Mouse (Mus musculus) CH12.LX (cell line): ENCODE data around the gene C1qtnf2. TPM values are rescaled to one million over a fixed set of nuclear protein-coding genes. Genes with fewer than 3 reads are reported as not detected.

Experiments used
- DNase-seq: peaks from one replicate; pipeline ENCODE4 v3.0.0-alpha.2; 2013; ENCODE audit errors: extremely low read depth
- H3K27ac ChIP-seq: 2 replicates; pipeline ENCODE4 v1.5.1; 2012; ENCODE audit warnings: low read depth, mild to moderate bottlenecking, control low read depth, moderate library complexity; ENCODE audit not compliant: insufficient read depth
- H3K27me3 ChIP-seq: replicated peaks from 2 replicates; pipeline ENCODE3; 2012; ENCODE audit warnings: inconsistent platforms
- H3K36me3 ChIP-seq, 2 experiments: replicated peaks in 1 of 2; 2 replicates each; pipeline versions ENCODE3 to v1.6.1; 2012; ENCODE audit warnings: inconsistent platforms in 1 of 2, low read length in 1 of 2, mild to moderate bottlenecking in 1 of 2, mixed read lengths in 1 of 2, moderate library complexity in 1 of 2; ENCODE audit not compliant: control insufficient read depth in 1 of 2, insufficient read depth in 1 of 2
- H3K4me1 ChIP-seq, 2 experiments: 2 replicates each; pipeline ENCODE4 v1.6.1; 2012; ENCODE audit warnings: inconsistent platforms in 1 of 2, moderate library complexity in 1 of 2; ENCODE audit not compliant: insufficient read depth in 2 of 2, control insufficient read depth in 1 of 2
- H3K4me2 ChIP-seq: 2 replicates; pipeline ENCODE4 v1.6.1; 2012; ENCODE audit warnings: low read depth, mild to moderate bottlenecking, control low read depth; ENCODE audit not compliant: poor library complexity, insufficient read depth, severe bottlenecking
- H3K4me3 ChIP-seq, 3 experiments: fragments of 150-350 bp in 1 of 3; sonication (generic) in 1 of 3; replicated peaks in 1 of 3; 2 replicates each; pipeline versions ENCODE3 to v1.5.1; 2011 to 2012; ENCODE audit warnings: low read depth in 2 of 3, low read length in 2 of 3, mild to moderate bottlenecking in 2 of 3, moderate library complexity in 2 of 3, control low read depth in 1 of 3, improper control_type of control experiment in 1 of 3, inconsistent platforms in 1 of 3, mixed read lengths in 1 of 3; ENCODE audit not compliant: poor library complexity in 1 of 3
- H3K79me2 ChIP-seq: replicated peaks from 2 replicates; pipeline ENCODE4 v1.6.1; 2012; ENCODE audit warnings: mild to moderate bottlenecking, moderate library complexity; ENCODE audit not compliant: control insufficient read depth, poor library complexity, insufficient read depth, severe bottlenecking; ENCODE audit errors: extremely low read depth
- H3K9ac ChIP-seq: 2 replicates; pipeline ENCODE4 v1.6.1; 2012; ENCODE audit warnings: low read depth, mild to moderate bottlenecking, control low read depth, moderate library complexity; ENCODE audit not compliant: insufficient read depth
- H3K9me3 ChIP-seq: replicated peaks from 2 replicates; pipeline ENCODE3; 2012; ENCODE audit warnings: low read length, inconsistent platforms, mixed read lengths
- CHD1 ChIP-seq: IDR thresholded peaks from 2 replicates; pipeline ENCODE4 v1.6.1; 2012; ENCODE audit warnings: low read depth, low read length, improper control_type of control experiment, inconsistent platforms
- CTCF ChIP-seq, 2 experiments: IDR thresholded peaks in 1 of 2; conservative IDR thresholded peaks in 1 of 2; 2 replicates each; pipeline ENCODE4 v1.5.1; 2011 to 2012; ENCODE audit warnings: low read depth in 2 of 2, low read length in 2 of 2, improper control_type of control experiment in 1 of 2, inconsistent platforms in 1 of 2, mild to moderate bottlenecking in 1 of 2, moderate library complexity in 1 of 2
- EP300 ChIP-seq: IDR thresholded peaks from 2 replicates; pipeline ENCODE4 v1.6.1; 2011; ENCODE audit warnings: low read length, improper control_type of control experiment
- ETS1 ChIP-seq: conservative IDR thresholded peaks from 2 replicates; pipeline ENCODE4 v1.6.1; 2012; ENCODE audit warnings: low read depth, mild to moderate bottlenecking, inconsistent platforms, low read length, improper control_type of control experiment, moderate library complexity
- GABPA ChIP-seq: IDR thresholded peaks from 2 replicates; pipeline ENCODE4 v1.6.1; 2012; ENCODE audit warnings: low read depth, low read length, improper control_type of control experiment, inconsistent platforms; ENCODE audit not compliant: insufficient replicate concordance
- HCFC1 ChIP-seq: IDR thresholded peaks from 2 replicates; pipeline ENCODE4 v1.6.1; 2012; ENCODE audit warnings: low read depth, mild to moderate bottlenecking, inconsistent platforms, low read length, improper control_type of control experiment
- IRF4 ChIP-seq: IDR thresholded peaks from 2 replicates; pipeline ENCODE4 v1.6.1; 2014; ENCODE audit warnings: low read depth, mild to moderate bottlenecking, inconsistent platforms, low read length, improper control_type of control experiment
- KAT2A ChIP-seq: IDR thresholded peaks from 2 replicates; pipeline ENCODE4 v1.6.1; 2012; ENCODE audit warnings: low read length, improper control_type of control experiment, inconsistent platforms; ENCODE audit not compliant: insufficient replicate concordance
- MAZ ChIP-seq: IDR thresholded peaks from 2 replicates; pipeline ENCODE4 v1.6.1; 2012; ENCODE audit warnings: low read depth, mild to moderate bottlenecking, inconsistent platforms, low read length, improper control_type of control experiment, moderate library complexity
- MEF2A ChIP-seq: IDR thresholded peaks from 2 replicates; pipeline ENCODE4 v1.6.1; 2014; ENCODE audit warnings: low read depth, mild to moderate bottlenecking, inconsistent platforms, low read length, improper control_type of control experiment, borderline replicate concordance
- NELFE ChIP-seq: IDR thresholded peaks from 2 replicates; pipeline ENCODE4 v1.6.1; 2011; ENCODE audit warnings: low read depth, low read length, improper control_type of control experiment
- PAX5 ChIP-seq: IDR thresholded peaks from 2 replicates; pipeline ENCODE4 v1.6.1; 2012; ENCODE audit warnings: low read length, inconsistent platforms, mixed read lengths
- POLR2A ChIP-seq: IDR thresholded peaks from 2 replicates; pipeline ENCODE4 v1.6.1; 2011; ENCODE audit warnings: low read depth, mild to moderate bottlenecking, improper control_type of control experiment, low read length
- RAD21 ChIP-seq: IDR thresholded peaks from 2 replicates; pipeline ENCODE4 v1.6.1; 2011; ENCODE audit warnings: low read depth, mild to moderate bottlenecking, low read length, improper control_type of control experiment, moderate library complexity
- RCOR1 ChIP-seq: conservative IDR thresholded peaks from 2 replicates; pipeline ENCODE4 v1.6.1; 2012; ENCODE audit warnings: low read depth, mild to moderate bottlenecking, inconsistent platforms, low read length, improper control_type of control experiment
- TCF12 ChIP-seq: IDR thresholded peaks from 2 replicates; pipeline ENCODE4 v1.6.1; 2014; ENCODE audit warnings: low read depth, mild to moderate bottlenecking, inconsistent platforms, low read length, improper control_type of control experiment
- UBTF ChIP-seq: IDR thresholded peaks from 2 replicates; pipeline ENCODE4 v1.6.1; 2012; ENCODE audit warnings: low read depth, mild to moderate bottlenecking, inconsistent platforms, low read length, improper control_type of control experiment, moderate library complexity
- USF1 ChIP-seq: IDR thresholded peaks from 2 replicates; pipeline ENCODE4 v1.6.1; 2014; ENCODE audit warnings: low read depth, mild to moderate bottlenecking, inconsistent platforms, low read length, improper control_type of control experiment
- dilution Hi-C: fragments of 300-500 bp; cut with MboI; formaldehyde crosslinking; loops from 2 replicates; pipeline ENCODE4 v1.14.3; 2020; ENCODE audit warnings: low sequenced_read_pairs; ENCODE audit not compliant: extremely low pct_unique_long_range_greater_than_20kb, extremely low pct_ligation_motif_present
- in situ Hi-C: fragments of 300-500 bp; cut with MboI; formaldehyde crosslinking; loops from 3 replicates; pipeline ENCODE4 v1.14.3; 2019; ENCODE audit warnings: low sequenced_read_pairs, low pct_ligation_motif_present, low pct_unique_long_range_greater_than_20kb, mixed read lengths
- polyA plus RNA-seq: library from polyadenylated mRNA; unstranded; fragments of >175 nt; gene quantifications from 2 replicates; pipeline ENCODE4 v1.2.1, GENCODE M21; 2012; ENCODE audit warnings: low read depth; ENCODE audit not compliant: insufficient read length
- total RNA-seq, 2 experiments: library from RNA; depleted of rRNA; stranded (reverse); fragments of 300-350 nt in 1 of 2; fragments of >200 nt in 1 of 2; gene quantifications; 2 replicates each; pipeline ENCODE4 v1.2.3; 2012 to 2014

Gene C1qtnf2
- total and polyA plus RNA-seq, 3 experiments: not detected

- Histone ChIP-seq H3K9me3 (peaks cover 4% of the 10 kb centered on the region), H3K9ac (no peak overlapping the region), H3K36me3 (no peaks in the 10 kb centered on the region), H3K4me2 (no peak overlapping the region), H3K27me3 (peaks cover 6% of the 10 kb centered on the region), H3K4me3 (no peak overlapping the region), H3K79me2 (no peaks in the 10 kb centered on the region), H3K27ac (no peak overlapping the region), H3K4me1 (no peaks in the 10 kb centered on the region)
- dilution Hi-C loops (no loop called here), in situ Hi-C loops (no loop called here)
- no peak for TF ChIP-seq NELFE
- TF ChIP-seq TCF12: no peak
- no peak for TF ChIP-seq MEF2A
- TF ChIP-seq KAT2A: no peak
- TF ChIP-seq EP300: no peak
- no peak for TF ChIP-seq UBTF
- no peak for TF ChIP-seq MAZ
- no peak for TF ChIP-seq GABPA
- no peak for TF ChIP-seq CHD1
- TF ChIP-seq RAD21: no peak
- TF ChIP-seq HCFC1: no peak
- DNase-seq: no peak
These were observed 21.5 kb downstream of the C1qtnf2 start for GRCm38 (mm10) chr11:43495532-43495931.

GRCm38 (mm10) chr11:43501256-43501655, 27.2 kb downstream of the C1qtnf2 start:
- no peaks in the 10 kb centered on the region for H3K27me3 ChIP-seq
- no peak overlapping the region for H3K4me2 ChIP-seq
- no peak overlapping the region for H3K4me3 ChIP-seq
- H3K9me3 ChIP-seq: peaks cover 4% of the 10 kb centered on the region
- H3K9ac ChIP-seq: no peak overlapping the region
- in situ Hi-C loops (no loop called here), dilution Hi-C loops (no loop called here)
- no peak overlapping the region for H3K27ac ChIP-seq
- no peak for TF ChIP-seq EP300
- TF ChIP-seq TCF12: no peak
- no peak for TF ChIP-seq PAX5
- no peak for DNase-seq
- no peaks in the 10 kb centered on the region for H3K79me2 ChIP-seq
- no peaks in the 10 kb centered on the region for H3K4me1 ChIP-seq
- no peaks in the 10 kb centered on the region for H3K36me3 ChIP-seq

DNA sequence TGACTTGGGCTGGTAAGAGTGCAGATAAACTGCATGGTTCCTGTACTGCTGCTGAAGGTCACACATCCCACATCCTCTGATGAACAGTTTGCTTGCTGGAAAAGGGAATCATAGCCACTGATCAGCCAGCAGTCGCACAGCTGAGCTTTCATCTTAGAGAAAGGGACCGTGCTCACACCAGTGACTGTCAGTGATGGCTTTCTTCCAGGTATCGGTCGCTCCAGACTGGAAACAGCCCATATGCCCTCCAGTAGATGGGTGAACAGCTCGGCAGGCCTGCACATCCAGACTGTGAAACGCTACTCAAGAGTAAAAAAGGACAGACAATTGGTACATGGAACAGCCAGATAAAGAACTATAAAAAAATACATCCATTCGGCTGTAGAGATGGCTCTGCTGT, 31.1 kb downstream of the C1qtnf2 start:
- in situ Hi-C loops: no loop called here
- Histone ChIP-seq H3K27me3 (no peaks in the 10 kb centered on the region), H3K4me3 (no peak overlapping the region), H3K36me3 (no peaks in the 10 kb centered on the region), H3K9me3 (no peaks in the 10 kb centered on the region), H3K4me2 (no peak overlapping the region), H3K27ac (no peak overlapping the region), H3K4me1 (no peaks in the 10 kb centered on the region), H3K9ac (no peak overlapping the region), H3K79me2 (no peaks in the 10 kb centered on the region)
- TF ChIP-seq UBTF: no peak
- TF ChIP-seq HCFC1: no peak
- TF ChIP-seq USF1: no peak
- TF ChIP-seq CHD1: no peak
- TF ChIP-seq CTCF (conservative IDR thresholded peaks at IDR 0.05 in 1 of 2, IDR thresholded peaks at IDR 0.05 in 1 of 2; ENCODE audit: low read depth in 2 of 2, low read length in 2 of 2): no peak
- TF ChIP-seq PAX5: no peak
- TF ChIP-seq NELFE: no peak
- TF ChIP-seq POLR2A: no peak
- no peak for TF ChIP-seq IRF4
- TF ChIP-seq ETS1: no peak
- TF ChIP-seq RCOR1: no peak
- no peak for DNase-seq
- dilution Hi-C loops: no loop called here
